Mouse (Mus musculus) heart, postnatal 25 days (tissue): ENCODE data around the gene Pcgf1. TPM values are rescaled to one million over a fixed set of nuclear protein-coding genes. Genes with fewer than 3 reads are reported as not detected.
A peak's percentile ranks its signal among the peaks of the same experiment; 100 is the strongest.

Experiments
- DNase-seq: peaks from one replicate; pipeline ENCODE4 v3.0.0; 2022; ENCODE audit warnings: low spot score
- intact Hi-C: fragments of 180-260 bp; cut with DNase I; formaldehyde crosslinking; loops from one replicate; pipeline ENCODE4 v1.15.1; 2025
- microRNA-seq: library from miRNA; unstranded; fragments of <30 nt; microRNA quantifications from one replicate; pipeline ENCODE4 v1.2.0, GENCODE M21; 2022
- total RNA-seq, 2 experiments: library from RNA; stranded (reverse); gene quantifications; 2 replicates each; pipeline ENCODE4 v1.2.3; 2021

Pcgf1 gene
- total RNA-seq, 2 experiments from 2014 or later = 8.0 to 9.6 TPM

GRCm38 (mm10) chr6:83118825-83119733 is 41.4 kb downstream of the Pcgf1 start:
- DNase-seq = no peak
- intact Hi-C loops = no loop called here

DNA sequence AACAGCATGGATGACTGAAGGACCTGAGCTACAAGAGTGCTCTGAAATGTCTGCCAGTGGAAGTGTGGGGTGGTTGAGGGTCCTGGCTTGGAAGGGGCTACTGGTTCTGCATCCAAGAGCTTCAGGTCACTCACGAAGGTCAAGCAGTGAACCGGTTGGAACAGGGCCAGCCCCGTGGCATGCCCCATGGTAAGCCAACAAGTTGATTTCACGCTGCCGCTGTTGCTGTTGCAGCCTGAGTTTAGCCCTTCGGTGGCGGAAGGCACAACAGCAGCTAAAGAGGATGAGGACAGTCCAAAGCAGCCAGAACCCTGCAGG is 42.0 kb downstream of the Pcgf1 start:
- no peak for DNase-seq
- intact Hi-C loops = no loop called here

GRCm38 (mm10) chr6:83120930-83121862 is 43.5 kb downstream of the Pcgf1 start, which contains the start of gene Wbp1:
Wbp1 (minus strand) TSS chr6:83121559.
- DNase-seq = peak; percentile 97
- intact Hi-C loops = no loop called here

DNA sequence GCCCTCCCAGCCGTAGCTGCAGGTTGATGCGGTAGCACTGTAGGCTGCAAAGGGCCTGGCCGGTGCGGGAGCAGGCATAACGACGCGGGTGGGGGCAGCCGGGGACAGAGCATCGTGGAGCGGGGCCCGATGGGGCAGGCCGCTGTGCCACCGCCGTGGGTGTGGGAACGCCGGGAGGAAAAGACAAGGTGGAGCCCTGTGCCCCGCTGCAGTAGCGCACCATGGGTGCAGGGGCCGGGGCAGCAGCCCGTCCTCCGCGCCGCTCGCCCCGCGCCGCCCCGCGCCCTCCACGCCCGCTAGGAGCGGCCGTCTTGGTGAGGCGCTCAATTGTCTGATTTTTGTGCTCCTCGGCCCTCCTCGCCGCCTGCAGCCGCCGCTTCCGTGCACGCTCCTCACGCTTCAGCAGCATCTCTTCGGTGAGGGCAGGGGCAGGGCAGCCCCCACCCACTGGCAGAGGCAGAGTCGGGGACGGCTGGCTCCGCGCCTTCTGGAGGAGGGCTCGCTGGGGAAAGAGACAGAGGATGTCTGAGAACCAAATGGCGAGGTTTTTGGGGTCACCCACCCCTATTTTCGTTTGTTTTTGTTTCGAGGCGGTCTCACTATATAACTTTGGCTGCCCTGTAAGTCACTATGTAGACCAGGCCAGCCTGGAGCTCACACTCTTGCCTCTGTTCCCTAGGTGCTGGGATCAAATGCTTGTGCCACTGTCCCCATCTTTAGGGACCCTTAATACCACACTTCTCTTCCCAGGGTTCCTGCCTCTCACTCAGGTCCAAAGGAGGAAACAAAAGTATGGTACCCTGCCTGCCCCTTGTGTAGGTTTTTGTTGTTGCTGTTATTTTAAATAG is 44.4 kb downstream of the Pcgf1 start:
- DNase-seq = no peak
- intact Hi-C loops = no loop called here

- no peak for DNase-seq
- intact Hi-C loops = no loop called here
Observed at GRCm38 (mm10) chr6:83122961-83123360, 45.3 kb downstream of the Pcgf1 start.

DNA sequence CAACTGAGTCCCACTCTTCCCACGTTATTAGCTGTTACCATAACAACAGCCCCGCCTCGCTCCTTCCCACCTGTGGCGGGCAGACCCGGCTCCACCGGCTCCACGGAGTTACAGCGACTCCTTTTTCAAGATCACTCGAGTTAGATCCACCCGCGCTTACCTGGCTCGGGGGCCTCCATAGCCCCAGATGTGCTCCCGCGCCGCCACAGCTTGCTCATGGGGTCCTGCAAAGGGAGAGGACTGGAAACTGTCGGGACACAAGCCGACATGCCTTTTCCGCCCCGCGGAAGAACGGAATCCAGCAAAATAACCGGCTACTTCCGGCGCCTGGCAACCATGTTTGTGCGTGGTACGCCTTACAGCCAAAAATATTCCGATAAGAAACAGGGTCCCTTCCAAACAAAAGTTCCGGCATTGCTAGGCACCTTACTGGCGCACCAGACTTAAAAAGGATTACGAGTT is 47.2 kb downstream of the Pcgf1 start:
- intact Hi-C loops = no loop called here
- peak; percentile 85 for DNase-seq

DNA sequence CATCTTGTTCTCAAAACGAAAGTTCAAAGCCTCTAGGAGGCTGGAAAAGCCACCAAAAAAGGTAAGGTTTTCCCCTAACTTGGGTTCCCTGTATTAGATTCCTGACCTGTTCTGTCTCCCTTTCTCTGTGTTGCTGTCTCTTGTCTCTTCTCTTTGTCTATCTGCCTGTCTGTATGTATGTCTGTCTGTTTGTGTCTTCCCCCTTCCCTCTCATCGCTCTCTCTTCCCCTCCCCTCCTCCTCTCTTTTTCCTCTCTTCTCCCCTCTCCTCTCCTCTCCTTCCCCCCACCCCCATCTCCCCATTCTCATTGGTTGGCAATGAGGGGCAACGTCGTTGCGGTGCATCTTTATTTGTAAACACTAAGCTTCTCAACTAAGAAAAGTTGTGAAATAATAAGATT is 47.7 kb downstream of the Pcgf1 start, which contains the start of gene Ino80b:
Gene Ino80b (minus strand): TSS at position 101 of the 400 bp plus-strand sequence.
- no peak for DNase-seq
- intact Hi-C loops = no loop called here

- intact Hi-C loops = no loop called here
- DNase-seq = no peak
Observed at GRCm38 (mm10) chr6:83127419-83127818, 49.8 kb downstream of the Pcgf1 start.

Small RNA genes lying within 50 kb of the gene (microRNA-seq; reads per million reads assigned to microRNA genes)
- gene Mir3470a (not detected), gene Mir7040 (0.83 reads per million)

Other genes starting within 250 kb of the Pcgf1 start
- under 1 TPM; 0.34 to 0.47 TPM for gene Sema4f, start 138.1 kb upstream of the Pcgf1 start, total RNA-seq
- gene M1ap, start 131.0 kb upstream of the Pcgf1 start, total RNA-seq = under 1 TPM in 1 of 2 experiments, not detected in 1; 0.17 TPM
- 1 to 10 TPM; 2.9 to 3.2 TPM for gene Dok1, start 44.4 kb upstream of the Pcgf1 start, total RNA-seq
- 1 to 10 TPM; 2.0 to 4.2 TPM for gene Loxl3, start 43.7 kb upstream of the Pcgf1 start, total RNA-seq
- 10 to 100 TPM; 65.5 to 73.0 TPM for gene Aup1, start 23.3 kb upstream of the Pcgf1 start, total RNA-seq
- 10 to 100 TPM; 31.8 to 33.9 TPM for gene Htra2, start 22.6 kb upstream of the Pcgf1 start, total RNA-seq
- under 1 TPM; 0.36 to 0.52 TPM for gene Dqx1, start 20.0 kb upstream of the Pcgf1 start, total RNA-seq
- gene Tlx2, start 7.6 kb upstream of the Pcgf1 start, total RNA-seq = not detected
- gene Lbx2, start 8.5 kb downstream of the Pcgf1 start, total RNA-seq = 1 to 10 TPM; 1.3 TPM
- 1 to 10 TPM; 1.4 to 1.7 TPM for gene Ccdc142, start 23.7 kb downstream of the Pcgf1 start, total RNA-seq
- 1 to 10 TPM in 1 of 2 experiments, under 1 TPM in 1; 0.99 to 1.6 TPM for gene Gm42688, start 23.7 kb downstream of the Pcgf1 start, total RNA-seq
- gene Mrpl53, start 31.2 kb downstream of the Pcgf1 start, total RNA-seq = 100 to 1,000 TPM; 127 to 151 TPM
- gene Mogs, start 37.6 kb downstream of the Pcgf1 start, total RNA-seq = 1 to 10 TPM; 8.4 to 9.0 TPM
- gene Wbp1, start 43.7 kb downstream of the Pcgf1 start, total RNA-seq = 10 to 100 TPM; 72.5 to 74.0 TPM
- 10 to 100 TPM in 1 of 2 experiments, 1 to 10 TPM in 1; 7.0 to 12.7 TPM for gene Ino80b, start 47.6 kb downstream of the Pcgf1 start, total RNA-seq
- 1 to 10 TPM; 2.8 to 5.4 TPM for gene Rtkn, start 57.6 kb downstream of the Pcgf1 start, total RNA-seq
- 1 to 10 TPM; 1.0 to 2.3 TPM for gene Wdr54, start 78.5 kb downstream of the Pcgf1 start, total RNA-seq
- under 1 TPM in 1 of 2 experiments, not detected in 1; 0.17 TPM for gene 1700003E16Rik, start 78.5 kb downstream of the Pcgf1 start, total RNA-seq
- 100 to 1,000 TPM; 134 to 136 TPM for gene Dctn1, start 88.1 kb downstream of the Pcgf1 start, total RNA-seq
- not detected for gene Slc4a5, start 142.0 kb downstream of the Pcgf1 start, total RNA-seq
- gene Mthfd2, start 248.0 kb downstream of the Pcgf1 start, total RNA-seq = 1 to 10 TPM; 2.4 to 2.6 TPM
- gene Mob1a, start 248.1 kb downstream of the Pcgf1 start, total RNA-seq = 10 to 100 TPM; 24.9 to 25.0 TPM